ENCODE assay signal across 11 mouse cellular contexts in the genomic region with DNA sequence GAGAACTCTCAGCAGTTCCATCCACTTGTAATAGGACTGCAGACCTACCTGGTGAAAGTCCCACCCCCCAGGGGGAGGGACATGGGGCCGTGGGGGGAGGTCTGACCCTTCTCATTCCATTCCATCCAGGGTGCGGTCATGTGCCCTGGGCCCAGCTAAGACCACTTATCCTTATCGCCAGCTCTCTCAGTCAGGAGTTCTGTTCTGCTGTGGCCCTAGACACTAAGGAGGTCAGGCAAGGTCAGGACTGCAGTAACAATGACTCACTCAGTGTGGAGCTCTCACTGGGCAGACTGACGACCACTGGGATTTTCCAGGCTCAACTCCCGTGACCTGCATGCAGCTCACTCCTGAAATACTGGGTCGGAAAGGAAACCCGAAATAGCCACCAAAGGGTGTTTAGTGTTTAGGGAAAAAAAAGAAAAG. TPM values are rescaled to one million over a fixed set of nuclear protein-coding genes. Genes with fewer than 3 reads are reported as not detected.
A peak's percentile ranks its signal among the peaks of the same experiment; 100 is the strongest.
DNase-seq lines count a peak whose midpoint lies in the region; ATAC-seq lines count a peak whose summit lies in the region.
"Had no signal": no experiment of that assay in that cellular context is flagged by ENCODE, and none has a peak within 500 bp of the region (broad histone marks: within the 10 kb centered on the region; RNA-seq: fewer than 3 reads in every experiment).

No protein-coding gene starts in this region.

- no peak overlapping the region for H3K9ac ChIP-seq in hindbrain, embryonic 11.5 days (ENCODE audit: low read depth, low read length)
- H3K9ac ChIP-seq: hindbrain, embryonic 14.5 days; midbrain, embryonic 13.5 days had no signal

- peaks cover 6% of the 10 kb centered on the region for H3K4me1 ChIP-seq in hindbrain, embryonic 10.5 days (replicated peaks)
- no peaks in the 10 kb centered on the region for H3K4me1 ChIP-seq in hindbrain, embryonic 11.5 days (replicated peaks; ENCODE audit: control insufficient read depth, insufficient read depth, low read length)
- H3K4me1 ChIP-seq: midbrain, embryonic 13.5 days had no signal

- ATAC-seq in hindbrain, embryonic 11.5 days (ENCODE audit: low FRiP score), result no peak
- ATAC-seq: midbrain, embryonic 13.5 days had no signal

- no peaks in the 10 kb centered on the region for H3K36me3 ChIP-seq in hindbrain, embryonic 10.5 days
- H3K36me3 ChIP-seq in hindbrain, embryonic 11.5 days (ENCODE audit: control insufficient read depth, insufficient read depth, low read length), result no peaks in the 10 kb centered on the region
- H3K36me3 ChIP-seq: midbrain, embryonic 13.5 days had no signal

- H3K4me3 ChIP-seq in hindbrain, embryonic 10.5 days, result no peak overlapping the region
- no peak overlapping the region for H3K4me3 ChIP-seq in hindbrain, embryonic 11.5 days (ENCODE audit: low read depth, low read length)
- H3K4me3 ChIP-seq: midbrain, embryonic 13.5 days had no signal

- WGBS in hindbrain, embryonic 10.5 days, result 29% methylated on average over 7 of the region's 7 CpGs
- WGBS in hindbrain, embryonic 11.5 days, result 35% methylated on average over 7 of the region's 7 CpGs

- intact Hi-C loops in heart, postnatal 25 days (cut with DNase I), result no loop called here

- H3K9me3 ChIP-seq in hindbrain, embryonic 10.5 days, result no peaks in the 10 kb centered on the region
- H3K9me3 ChIP-seq in hindbrain, embryonic 11.5 days (ENCODE audit: control insufficient read depth, low read length), result no peaks in the 10 kb centered on the region
- H3K9me3 ChIP-seq: midbrain, embryonic 13.5 days had no signal

- peak; percentile 13 for DNase-seq in hindbrain, embryonic 10.5 days (ENCODE audit: low spot score)
- no peak for DNase-seq in hindbrain, embryonic 11.5 days (ENCODE audit: low spot score)
- DNase-seq in heart, adult 11 months, result peak; percentile 97
- peak; percentile 6 for DNase-seq in heart, postnatal 25 days (ENCODE audit: low spot score)
- DNase-seq in mesoderm, embryonic 11.5 days (ENCODE audit: low read depth, low spot score), result peak; percentile 5
- DNase-seq in layer of hippocampus, postnatal 10 days (ENCODE audit: low spot score in 2 of 2), result no peak
- DNase-seq in thymus, postnatal 36 days, result no peak
- DNase-seq in urinary bladder, postnatal 14 days (ENCODE audit: low spot score), result no peak
- DNase-seq: cerebellum, adult 11 months had no signal

- no peak overlapping the region for H3K27ac ChIP-seq in hindbrain, embryonic 10.5 days
- H3K27ac ChIP-seq in hindbrain, embryonic 11.5 days (ENCODE audit: low read depth, low read length), result no peak overlapping the region
- H3K27ac ChIP-seq: hindbrain, embryonic 14.5 days; midbrain, embryonic 13.5 days had no signal

- no peaks in the 10 kb centered on the region for H3K27me3 ChIP-seq in hindbrain, embryonic 10.5 days (ENCODE audit: insufficient read depth, poor library complexity, severe bottlenecking)
- H3K27me3 ChIP-seq in hindbrain, embryonic 11.5 days (ENCODE audit: control insufficient read depth, insufficient read depth, low read length), result no peaks in the 10 kb centered on the region
- H3K27me3 ChIP-seq: midbrain, embryonic 13.5 days had no signal

- H3K4me2 ChIP-seq in hindbrain, embryonic 11.5 days (replicated peaks; ENCODE audit: low read depth, low read length), result no peak overlapping the region
- H3K4me2 ChIP-seq: hindbrain, embryonic 14.5 days; midbrain, embryonic 13.5 days had no signal

RNA-seq across cellular contexts. Expression of a gene that starts 16.1 kb away (rescaled TPM):
- polyA plus RNA-seq in hindbrain, embryonic 10.5 days (2016; fragmentation: Nextera tagmentation; extraction: Ambion mirVana), result 0.82 and 2.2 TPM in 2 replicates
- 2.0 and 2.2 TPM in 2 replicates for polyA plus RNA-seq in hindbrain, embryonic 11.5 days (2014; fragmentation: Nextera tagmentation; extraction: Ambion mirVana)
- total RNA-seq in heart, postnatal 25 days (2021), result 10 to 100 TPM; 26.9 to 28.3 TPM
- total RNA-seq in layer of hippocampus, postnatal 10 days (2021), result 10 to 100 TPM; 21.6 to 21.7 TPM

Comparison
In these comparisons a context has a peak if more than half of its experiments do, and no peak if none do; other contexts are left out.
1. DNase-seq: peak in hindbrain, embryonic 10.5 days (single experiment), heart, adult 11 months (single experiment), heart, postnatal 25 days (single experiment) and mesoderm, embryonic 11.5 days (single experiment); none in hindbrain, embryonic 11.5 days (single experiment), layer of hippocampus, postnatal 10 days (0 of 2), thymus, postnatal 36 days (0 of 2) and urinary bladder, postnatal 14 days (single experiment).